Mouse (Mus musculus) layer of hippocampus, adult 9-11 months (tissue): ENCODE results near the gene Git2.
A peak's percentile ranks its signal among the peaks of the same experiment; 100 is the strongest.

Experiments
- DNase-seq: peaks from one replicate; pipeline ENCODE4 v3.0.0; 2022

Gene Git2

GRCm38 (mm10) chr5:114719003-114719927 is 56.1 kb downstream of the Git2 start:
- DNase-seq: no peak

- DNase-seq: no peak
Measured at GRCm38 (mm10) chr5:114718483-114718882, 56.8 kb downstream of the Git2 start.

DNA sequence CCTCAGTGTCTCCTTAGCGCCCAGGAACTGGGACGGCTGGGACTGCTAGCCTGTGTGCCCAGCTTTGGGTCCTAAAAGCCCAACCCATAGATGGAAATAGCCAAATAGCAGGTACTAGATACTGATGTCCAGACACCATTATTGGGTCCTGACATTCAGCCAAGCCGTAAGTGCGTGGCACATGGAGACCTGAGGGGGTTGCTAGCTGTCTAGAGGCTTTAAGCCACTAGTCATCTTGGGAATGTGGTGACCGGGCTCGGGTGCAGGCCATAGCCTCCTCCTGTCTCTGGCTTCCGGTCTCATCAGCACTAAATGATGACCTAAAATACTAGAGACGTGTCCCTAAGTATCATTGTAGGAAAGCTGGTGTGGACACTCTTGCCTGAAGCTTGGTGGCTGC is 57.4 kb downstream of the Git2 start:
- DNase-seq: no peak

- no peak for DNase-seq
Measured at GRCm38 (mm10) chr5:114717292-114717691, 58.0 kb downstream of the Git2 start.

DNA sequence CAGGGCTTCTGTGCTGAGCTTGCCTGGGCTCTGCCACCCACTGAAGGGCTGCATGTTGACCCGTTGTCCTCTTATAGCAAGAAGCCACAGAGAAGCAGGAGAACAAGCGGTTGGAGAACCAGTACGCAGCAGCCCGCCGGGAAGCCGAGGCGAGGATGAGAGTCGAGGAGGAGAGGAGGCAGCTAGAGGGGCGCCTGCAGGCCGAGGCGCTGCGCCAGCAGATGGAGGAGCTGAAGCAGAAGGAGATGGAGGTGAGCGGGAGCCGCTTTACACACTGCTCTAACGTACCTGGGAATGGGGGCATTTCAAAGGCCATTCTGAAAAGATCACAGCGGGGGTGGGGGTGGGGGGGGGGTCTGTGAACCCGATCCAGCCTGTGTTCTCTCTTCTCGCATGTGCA is 60.8 kb downstream of the Git2 start:
- DNase-seq: no peak

DNA sequence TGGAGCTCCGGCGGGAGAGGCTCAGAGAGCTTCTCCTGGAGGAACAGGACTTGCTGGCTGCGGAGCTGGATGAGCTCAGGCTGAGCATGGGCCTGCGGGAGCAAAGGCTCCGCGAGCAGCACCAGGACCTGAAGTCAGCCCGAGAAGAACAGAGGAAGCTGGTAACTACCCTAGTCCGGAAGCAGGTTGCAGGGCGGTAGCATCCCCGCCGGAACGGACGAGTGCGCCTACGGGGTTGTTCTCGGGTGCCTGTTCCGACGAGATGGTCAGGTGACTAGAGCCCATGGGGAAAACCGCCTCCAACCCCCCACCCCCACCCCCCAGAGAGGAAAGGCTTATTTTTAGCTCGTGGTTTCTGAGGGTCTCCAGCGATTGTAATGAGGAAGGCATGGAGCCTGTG is 66.0 kb downstream of the Git2 start:
- no peak for DNase-seq

- DNase-seq: no peak
Measured at GRCm38 (mm10) chr5:114708491-114708890, 66.8 kb downstream of the Git2 start.

GRCm38 (mm10) chr5:114707265-114708068 is 67.8 kb downstream of the Git2 start, which contains the start of gene Tchp:
TSS of gene Tchp (plus strand) at chr5:114707760.
- peak; percentile 87 for DNase-seq

DNA sequence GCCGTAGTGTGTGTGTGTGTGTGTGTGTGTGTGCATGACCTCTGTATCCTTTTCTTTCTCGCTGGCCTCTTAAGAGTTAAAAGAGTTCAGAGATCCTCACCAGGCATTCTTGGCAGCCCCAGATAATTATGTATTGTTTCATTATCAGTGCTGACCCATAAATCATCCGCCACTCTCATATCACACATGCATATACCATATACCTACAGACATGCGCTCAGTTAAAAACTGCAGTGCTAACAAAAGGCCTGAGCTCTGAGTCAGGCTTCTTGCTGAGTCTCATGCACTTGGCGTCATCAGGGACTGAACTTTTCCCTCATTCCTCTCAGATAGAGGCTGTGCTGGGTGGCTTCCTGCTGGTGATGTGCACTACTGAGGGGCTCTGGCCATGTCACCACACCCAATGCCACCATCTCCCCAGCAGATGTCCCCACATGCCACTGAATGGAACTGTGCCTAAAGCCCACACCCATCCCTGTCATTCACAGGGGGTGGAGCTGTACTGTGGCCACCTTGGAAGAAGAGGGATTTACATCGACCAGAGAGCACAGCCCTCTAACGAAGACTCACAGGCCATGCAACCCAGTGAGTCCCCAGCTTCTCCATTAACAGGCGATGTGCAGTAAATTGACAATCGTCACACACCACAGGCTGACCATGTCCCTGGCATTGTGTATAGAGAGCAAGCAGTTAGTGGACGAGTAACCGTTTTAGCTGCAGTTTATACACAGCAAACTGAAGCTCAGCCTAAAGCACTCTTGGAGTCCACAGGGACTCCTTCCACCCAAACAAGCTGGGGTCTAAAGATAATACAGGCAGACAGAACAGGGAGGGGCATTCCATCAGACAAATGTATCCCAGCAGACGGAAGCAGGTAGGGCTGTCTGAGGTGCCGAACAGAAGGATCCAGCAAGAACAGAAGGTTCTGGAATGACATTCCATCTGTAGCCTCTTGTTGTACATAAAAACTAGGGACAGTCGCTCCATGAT is 72.6 kb downstream of the Git2 start:
- no peak for DNase-seq

DNA sequence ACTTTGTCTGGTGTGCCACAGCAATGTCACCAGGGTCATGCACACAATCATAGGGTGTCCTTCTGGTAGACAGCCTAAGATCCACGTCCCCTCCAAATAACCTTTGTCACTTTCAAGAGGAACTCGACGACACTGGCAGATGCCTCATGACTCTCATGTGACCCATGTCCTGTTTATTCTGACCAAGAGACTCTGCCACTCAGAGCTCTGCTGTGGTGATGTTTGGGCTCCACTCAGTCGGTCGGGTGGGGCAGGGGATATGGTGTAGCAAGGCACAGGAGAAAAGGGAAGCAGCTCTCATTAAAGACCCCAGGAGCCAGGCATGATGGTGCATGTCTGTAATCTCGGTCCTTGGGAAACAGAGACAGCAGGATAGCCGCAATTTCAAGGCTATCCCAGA is 76.3 kb downstream of the Git2 start:
- DNase-seq: peak; percentile 86

DNA sequence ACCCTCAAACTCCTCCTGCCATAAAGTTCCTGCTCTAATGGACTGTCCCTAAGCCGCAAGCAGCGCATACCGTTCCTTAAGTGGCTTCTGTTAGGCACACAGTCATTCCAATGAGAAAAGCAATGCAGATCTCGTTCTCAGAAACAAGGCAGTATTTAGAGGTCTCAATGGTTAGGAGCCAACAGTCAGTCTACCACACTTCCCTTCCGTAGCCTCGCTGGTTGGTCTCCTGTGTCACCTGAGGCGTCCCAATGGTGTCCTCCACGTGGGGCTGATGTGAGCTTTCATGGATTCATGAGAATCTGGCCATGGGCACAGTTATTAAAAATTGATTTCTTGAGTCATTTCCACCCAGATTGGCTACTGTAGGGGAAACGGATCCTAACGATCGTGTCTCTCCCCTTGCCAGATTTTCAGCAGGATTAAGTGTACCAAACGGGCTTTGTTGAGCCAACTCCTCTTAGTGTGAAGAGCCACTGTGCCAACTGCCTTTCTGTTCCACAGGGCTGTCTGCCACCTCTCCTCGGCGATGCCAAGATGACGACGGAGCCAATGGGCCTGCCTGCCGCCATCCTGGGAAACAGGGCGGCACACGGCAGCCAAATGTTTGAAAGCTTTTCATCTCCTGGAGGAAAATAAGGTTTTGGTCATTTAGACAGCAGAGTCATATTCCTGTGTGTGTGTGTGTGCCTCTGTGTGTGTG is 77.1 kb downstream of the Git2 start:
- DNase-seq: peak; percentile 84

- no peak for DNase-seq
Measured at GRCm38 (mm10) chr5:114696939-114697338, 78.4 kb downstream of the Git2 start.

- DNase-seq: no peak
Measured at GRCm38 (mm10) chr5:114695775-114696174, 79.5 kb downstream of the Git2 start.

DNA sequence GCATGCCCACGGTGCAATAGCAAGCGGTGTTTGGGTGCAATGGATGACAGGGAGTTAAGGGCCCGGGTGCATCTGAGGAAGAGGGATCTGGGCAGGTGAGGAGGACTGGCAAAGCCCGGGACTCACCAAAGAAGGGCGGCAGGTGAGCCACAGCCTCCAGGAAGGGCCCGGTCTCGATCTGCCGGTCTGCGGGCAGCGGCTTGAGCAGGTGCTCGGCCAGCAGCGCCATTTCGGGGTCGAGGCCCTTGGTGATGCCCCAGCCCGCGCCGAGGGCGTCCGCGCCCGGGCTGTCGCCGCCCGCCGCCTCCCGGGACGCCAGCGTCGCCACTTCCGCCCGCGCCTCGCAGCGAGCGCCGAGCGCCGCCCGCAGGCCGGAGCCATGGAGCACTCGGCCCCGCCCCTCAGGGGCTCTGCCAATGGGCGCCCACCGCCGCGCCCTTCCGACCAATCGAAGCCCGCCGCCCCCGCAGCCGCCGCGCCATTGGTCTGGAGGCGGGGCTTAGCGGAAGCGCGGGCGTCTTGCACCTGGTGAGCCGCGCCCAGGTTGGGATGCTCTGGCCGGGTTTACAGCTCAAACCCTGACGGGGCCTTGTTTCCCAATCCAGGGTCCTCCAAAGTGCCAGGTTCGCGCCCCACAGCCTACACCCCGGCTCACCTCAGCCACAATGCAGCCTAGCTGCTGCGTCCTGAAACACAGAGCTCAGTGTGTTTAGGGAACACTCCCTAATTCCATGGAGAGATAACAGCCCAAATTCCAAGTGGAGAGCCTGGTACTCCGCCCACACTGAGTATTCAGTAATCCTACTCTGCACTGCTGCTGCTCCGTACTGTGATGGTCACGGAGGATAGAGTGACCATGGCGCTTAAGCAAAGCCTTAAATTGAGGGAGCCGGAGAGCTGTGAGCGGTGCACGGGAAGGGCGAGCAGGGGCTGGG is 84.4 kb downstream of the Git2 start, which contains the start of gene Gltp:
Gltp (minus strand) TSS at position 352 of the 935 bp plus-strand sequence.
- peak; percentile 96 for DNase-seq

- DNase-seq: no peak
Measured at GRCm38 (mm10) chr5:114689700-114690366, 85.5 kb downstream of the Git2 start.

- peak; percentile 64 for DNase-seq
Measured at GRCm38 (mm10) chr5:114688703-114689102, 86.6 kb downstream of the Git2 start.

- DNase-seq: no peak
Measured at GRCm38 (mm10) chr5:114687901-114688300, 87.4 kb downstream of the Git2 start.

GRCm38 (mm10) chr5:114686726-114687210 is 88.5 kb downstream of the Git2 start:
- no peak for DNase-seq

GRCm38 (mm10) chr5:114685986-114686385 is 89.3 kb downstream of the Git2 start:
- no peak for DNase-seq

DNA sequence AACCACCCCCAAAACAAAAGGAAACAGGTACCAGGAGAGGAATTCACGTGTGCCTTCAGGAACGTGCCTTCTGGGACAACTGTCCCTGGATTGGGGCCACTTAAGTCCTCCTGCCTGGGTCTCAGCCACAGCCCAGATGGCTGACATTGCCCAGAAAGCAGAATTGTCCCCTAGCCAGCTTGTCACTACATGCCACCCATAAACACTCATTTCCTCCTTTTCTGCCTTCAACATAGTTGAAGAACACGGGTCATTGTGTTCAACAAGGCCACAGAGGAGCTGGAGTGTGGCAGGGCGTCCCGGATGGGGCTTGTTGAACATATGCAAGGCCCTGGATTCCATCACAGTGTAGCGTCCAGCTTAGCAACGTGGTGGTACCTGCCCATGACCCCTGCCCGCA is 93.6 kb downstream of the Git2 start:
- DNase-seq: no peak
